Mouse (Mus musculus): ENCODE data around the gene Asic2.

GRCm38 (mm10) chr11:81764778-81765177 is 203.5 kb downstream of the Asic2 start:
- no peak for TF ChIP-seq CTCF (IDR thresholded peaks at IDR 0.05; ENCODE audit: borderline replicate concordance, insufficient read depth, low read length)
- no peak for TF ChIP-seq POLR2A (IDR thresholded peaks at IDR 0.05; ENCODE audit: low read depth, low read length)

All from embryonic fibroblast, embryonic 13.5 days (primary cell).